17 mouse cellular contexts compared by ENCODE assay signal in the genomic region with DNA sequence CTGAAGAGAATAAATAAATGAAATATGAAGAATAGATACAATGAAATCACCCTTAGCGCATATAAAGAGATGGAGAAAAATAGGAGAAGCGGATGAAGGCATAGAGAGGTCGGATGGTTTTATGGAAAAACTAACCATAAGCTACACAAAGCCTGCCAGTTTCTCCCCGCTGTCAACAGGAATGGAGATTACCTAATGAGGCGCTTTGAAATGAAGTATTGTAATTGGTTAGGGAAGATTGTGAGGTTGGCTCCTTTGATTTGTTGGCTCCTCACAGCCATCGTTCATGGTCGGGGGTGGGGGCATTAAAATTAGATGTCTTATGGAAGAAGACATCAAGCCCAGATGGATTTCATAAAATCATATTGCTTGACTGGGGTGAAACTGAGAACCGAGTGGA.
"Had no signal": no experiment of that assay in that cellular context is flagged by ENCODE, and none has a peak within 500 bp of the region (broad histone marks: within the 10 kb centered on the region; RNA-seq: fewer than 3 reads in every experiment).

No protein-coding gene starts in this region.

- H3K4me2 ChIP-seq: kidney, embryonic 15.5 days; liver, embryonic 13.5 days; midbrain, embryonic 11.5 days; neural tube, embryonic 12.5 days; neural tube, embryonic 15.5 days had no signal

- H3K9ac ChIP-seq: kidney, embryonic 15.5 days; liver, embryonic 13.5 days; neural tube, embryonic 12.5 days; neural tube, embryonic 15.5 days had no signal

- H3K27ac ChIP-seq: kidney, embryonic 15.5 days; left cerebral cortex, adult 2 months; liver, embryonic 13.5 days; neural tube, embryonic 12.5 days; neural tube, embryonic 15.5 days had no signal

- H3K4me1 ChIP-seq: kidney, embryonic 15.5 days; liver, embryonic 13.5 days; neural tube, embryonic 12.5 days; neural tube, embryonic 15.5 days had no signal

- H3K9me3 ChIP-seq: neural tube, embryonic 15.5 days had no signal

- H3K27me3 ChIP-seq: kidney, embryonic 15.5 days; liver, embryonic 13.5 days; neural tube, embryonic 12.5 days; neural tube, embryonic 15.5 days had no signal

- DNase-seq: kidney, postnatal 10 days; kidney, postnatal 36 days; layer of hippocampus, adult 9-11 months; liver, embryonic 13.5 days; lung, adult 2 months; lung, postnatal 14 days; lung, postnatal 4 days; midbrain, embryonic 14.5 days; right cerebral cortex, adult 18-20 months; right cerebral cortex, postnatal 14 days; right cerebral cortex, postnatal 4 days; thymus, postnatal 25 days had no signal

- H3K4me3 ChIP-seq: kidney, embryonic 15.5 days; left cerebral cortex, adult 2 months; liver, embryonic 13.5 days; neural tube, embryonic 12.5 days; neural tube, embryonic 15.5 days had no signal

- H3K36me3 ChIP-seq: kidney, embryonic 15.5 days; liver, embryonic 13.5 days; neural tube, embryonic 12.5 days; neural tube, embryonic 15.5 days had no signal
